Mouse (Mus musculus): Measurements from ENCODE around the gene Foxk1. TPM values are rescaled to one million over a fixed set of nuclear protein-coding genes. Genes with fewer than 3 reads are reported as not detected.

The Foxk1 gene
- 10 to 100 TPM; 11.8 to 16.0 (median 14.2) TPM for total RNA-seq (2022)

- peak; percentile 93 for DNase-seq (ENCODE audit: low spot score)
These were observed at the start of gene Foxk1 for GRCm38 (mm10) chr5:142400981-142401640. Gene Foxk1 (plus strand): TSS chr5:142401497.

- no peak for DNase-seq (ENCODE audit: low spot score)
These were observed 48.9 kb upstream of the Foxk1 start for GRCm38 (mm10) chr5:142352336-142352892.

GRCm38 (mm10) chr5:142355144-142355543, 46.2 kb upstream of the Foxk1 start:
- no peak for DNase-seq (ENCODE audit: low spot score)

GRCm38 (mm10) chr5:142361166-142361565, 40.1 kb upstream of the Foxk1 start:
- no peak for DNase-seq (ENCODE audit: low spot score)

- DNase-seq (ENCODE audit: low spot score), result no peak
These were observed 38.4 kb upstream of the Foxk1 start for GRCm38 (mm10) chr5:142362894-142363293.

GRCm38 (mm10) chr5:142364095-142364494, 37.2 kb upstream of the Foxk1 start:
- no peak for DNase-seq (ENCODE audit: low spot score)

GRCm38 (mm10) chr5:142367085-142368081, 33.9 kb upstream of the Foxk1 start:
- peak; percentile 99 for DNase-seq (ENCODE audit: low spot score)

GRCm38 (mm10) chr5:142368122-142368521, 33.2 kb upstream of the Foxk1 start:
- no peak for DNase-seq (ENCODE audit: low spot score)

- no peak for DNase-seq (ENCODE audit: low spot score)
These were observed 30.7 kb upstream of the Foxk1 start for GRCm38 (mm10) chr5:142370406-142371171.

GRCm38 (mm10) chr5:142371172-142372155, 29.8 kb upstream of the Foxk1 start:
- no peak for DNase-seq (ENCODE audit: low spot score)

GRCm38 (mm10) chr5:142372207-142372606, 29.1 kb upstream of the Foxk1 start:
- no peak for DNase-seq (ENCODE audit: low spot score)

- no peak for DNase-seq (ENCODE audit: low spot score)
These were observed 27.0 kb upstream of the Foxk1 start for GRCm38 (mm10) chr5:142374343-142374742.

- DNase-seq (ENCODE audit: low spot score), result no peak
These were observed 25.7 kb upstream of the Foxk1 start for GRCm38 (mm10) chr5:142375641-142376040.

GRCm38 (mm10) chr5:142376071-142376470, 25.2 kb upstream of the Foxk1 start:
- DNase-seq (ENCODE audit: low spot score), result no peak

GRCm38 (mm10) chr5:142378068-142378467, 23.2 kb upstream of the Foxk1 start:
- no peak for DNase-seq (ENCODE audit: low spot score)

- DNase-seq (ENCODE audit: low spot score), result peak; percentile 26
These were observed 20.8 kb upstream of the Foxk1 start for GRCm38 (mm10) chr5:142380491-142380890.

GRCm38 (mm10) chr5:142384911-142385660, 16.2 kb upstream of the Foxk1 start:
- DNase-seq (ENCODE audit: low spot score), result peak; percentile 42

GRCm38 (mm10) chr5:142386329-142386728, 15.0 kb upstream of the Foxk1 start:
- DNase-seq (ENCODE audit: low spot score), result no peak

Data from heart, adult 8-10 months (tissue).